Mouse (Mus musculus): ENCODE data around the gene Gpr62.

GRCm38 (mm10) chr9:106421033-106421864, 44.5 kb downstream of the Gpr62 start:
- no peak for TF ChIP-seq CTCF (conservative IDR thresholded peaks at IDR 0.05 in 1 of 2, IDR thresholded peaks at IDR 0.05 in 1 of 2; ENCODE audit: low read depth in 2 of 2, low read length in 2 of 2)
- TF ChIP-seq POLR2A (IDR thresholded peaks at IDR 0.05; ENCODE audit: low read depth, low read length): no peak

Measured in CH12.LX (cell line).